Mouse (Mus musculus) ES-Bruce4 (cell line): ENCODE results near the gene Limd1. TPM values are rescaled to one million over a fixed set of nuclear protein-coding genes. Genes with fewer than 3 reads are reported as not detected.

ENCODE experiments used
- H3K27ac ChIP-seq: 2 replicates; pipeline ENCODE4 v1.5.1; 2012; ENCODE audit warnings: low read length, inconsistent platforms; ENCODE audit not compliant: insufficient read depth
- H3K27me3 ChIP-seq: 2 replicates; pipeline ENCODE4 v1.6.1; 2012; ENCODE audit warnings: mild to moderate bottlenecking, low read length, inconsistent platforms; ENCODE audit not compliant: control insufficient read depth, poor library complexity, insufficient read depth, severe bottlenecking
- H3K36me3 ChIP-seq: 2 replicates; pipeline ENCODE4 v1.6.1; 2012; ENCODE audit warnings: inconsistent platforms, mild to moderate bottlenecking, low read length, moderate library complexity; ENCODE audit not compliant: control insufficient read depth, poor library complexity, insufficient read depth, severe bottlenecking
- H3K4me1 ChIP-seq: one replicate; pipeline ENCODE4 v1.8.1; 2011; ENCODE audit warnings: low read length; ENCODE audit not compliant: control insufficient read depth, insufficient read depth
- H3K4me3 ChIP-seq: 2 replicates; pipeline ENCODE4 v1.5.1; 2011; ENCODE audit warnings: low read depth, mild to moderate bottlenecking, low read length
- H3K9ac ChIP-seq: 2 replicates; pipeline ENCODE4 v1.6.1; 2012; ENCODE audit warnings: low read depth, mild to moderate bottlenecking, inconsistent platforms; ENCODE audit not compliant: poor library complexity, severe bottlenecking
- H3K9me3 ChIP-seq: replicated peaks from 2 replicates; pipeline ENCODE4 v1.6.1; 2012; ENCODE audit warnings: mild to moderate bottlenecking, low read length, inconsistent platforms; ENCODE audit not compliant: control insufficient read depth, poor library complexity, insufficient read depth, severe bottlenecking
- CTCF ChIP-seq: IDR thresholded peaks from one replicate; pipeline ENCODE4 v1.8.1; 2011; ENCODE audit warnings: low read depth, low read length
- EP300 ChIP-seq: IDR thresholded peaks from 2 replicates; pipeline ENCODE4 v1.6.1; 2011; ENCODE audit warnings: low read depth, low read length; ENCODE audit not compliant: insufficient read depth
- POLR2A ChIP-seq: IDR thresholded peaks from one replicate; pipeline ENCODE4 v1.8.1; 2011; ENCODE audit warnings: low read length; ENCODE audit not compliant: insufficient read depth
- polyA plus RNA-seq: library from polyadenylated mRNA; stranded (reverse); fragments of >200 nt; gene quantifications from 2 replicates; pipeline ENCODE4 v1.2.4, GENCODE M21; 2011; ENCODE audit warnings: low read depth; ENCODE audit not compliant: missing spikeins, insufficient read depth, insufficient read length

Gene Limd1
- polyA plus RNA-seq, 1 experiment, result 23.3 TPM

DNA sequence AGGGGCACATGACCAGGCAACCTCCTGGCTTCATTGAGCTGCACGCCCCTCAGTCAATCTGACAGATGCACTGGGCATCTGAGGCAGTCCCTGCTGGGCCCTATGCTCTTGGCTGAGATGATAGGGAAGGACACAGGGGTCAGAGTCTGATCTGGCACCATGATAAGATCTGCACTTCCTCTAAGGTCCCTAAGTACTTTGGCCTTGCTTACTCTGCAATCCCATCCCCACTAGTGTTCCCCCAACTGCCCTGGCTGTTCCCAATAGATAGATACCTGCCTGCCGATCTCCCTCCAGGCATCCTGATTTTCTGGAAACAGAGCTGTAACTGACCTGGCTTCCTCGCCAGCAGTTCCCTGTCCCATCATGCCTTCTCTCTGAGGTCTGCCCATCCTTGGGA, 8.1 kb downstream of the Limd1 start:
- Histone ChIP-seq H3K9ac (no peak overlapping the region), H3K36me3 (no peaks in the 10 kb centered on the region), H3K4me3 (no peak overlapping the region), H3K27ac (no peak overlapping the region), H3K4me1 (no peaks in the 10 kb centered on the region), H3K27me3 (no peaks in the 10 kb centered on the region), H3K9me3 (no peaks in the 10 kb centered on the region)
- no peak for TF ChIP-seq CTCF
- no peak for TF ChIP-seq POLR2A

DNA sequence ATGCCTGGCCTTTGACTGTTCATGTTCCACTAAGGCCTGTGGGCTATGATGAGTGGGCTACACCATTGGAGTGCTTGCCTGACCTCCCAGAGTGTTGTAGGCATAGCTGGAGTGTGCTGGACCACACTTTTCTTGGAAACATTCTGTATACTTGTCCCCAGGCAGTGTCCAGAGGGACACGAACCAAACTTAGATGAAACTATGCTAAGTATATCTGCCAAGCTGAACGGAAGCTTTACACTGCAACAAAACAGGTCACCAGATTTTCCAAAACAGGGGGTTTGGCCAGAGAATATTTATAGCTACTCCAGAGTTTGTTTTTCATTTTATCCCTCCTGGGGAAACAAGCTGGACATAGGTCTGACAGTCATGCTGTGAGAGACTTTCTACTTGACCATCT, 10.6 kb downstream of the Limd1 start:
- H3K4me3 ChIP-seq, result no peak overlapping the region
- H3K9ac ChIP-seq, result no peak overlapping the region
- H3K36me3 ChIP-seq, result no peaks in the 10 kb centered on the region
- H3K27ac ChIP-seq, result no peak overlapping the region
- H3K4me1 ChIP-seq, result no peaks in the 10 kb centered on the region
- no peaks in the 10 kb centered on the region for H3K9me3 ChIP-seq
- TF ChIP-seq CTCF (no peak), EP300 (no peak), POLR2A (no peak)
- H3K27me3 ChIP-seq, result no peaks in the 10 kb centered on the region

DNA sequence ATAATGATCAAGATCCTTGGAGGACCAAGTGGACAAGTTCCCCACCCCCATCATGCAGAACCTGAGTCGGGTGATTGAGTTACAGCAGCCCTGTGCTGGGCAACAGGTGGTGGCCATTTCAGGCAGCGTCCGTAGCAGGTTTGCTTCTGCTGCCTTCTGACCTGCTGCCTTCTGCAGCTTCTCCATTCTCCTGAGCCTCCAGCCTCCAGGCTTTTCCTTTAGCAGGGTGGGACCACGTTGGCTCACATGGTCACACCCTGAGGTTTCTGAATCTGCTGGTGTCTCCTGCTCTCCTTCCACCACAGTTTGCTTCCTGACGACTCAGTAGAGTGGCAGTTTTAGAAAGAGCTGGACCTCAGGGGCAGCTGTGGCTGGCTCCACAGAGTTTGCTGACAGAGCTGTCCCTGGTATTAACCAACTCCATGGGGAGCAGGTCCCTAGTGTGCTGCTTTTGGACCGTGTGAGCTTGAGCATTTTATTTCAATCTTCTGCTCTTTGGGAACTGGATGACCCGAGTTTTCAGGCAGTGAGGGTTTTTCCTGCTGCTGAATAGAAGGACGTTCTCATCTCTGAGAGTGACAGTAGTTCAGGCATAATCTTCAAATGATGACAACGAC, 11.3 kb downstream of the Limd1 start:
- Histone ChIP-seq H3K27ac (no peak overlapping the region), H3K36me3 (no peaks in the 10 kb centered on the region), H3K9me3 (no peaks in the 10 kb centered on the region), H3K9ac (no peak overlapping the region), H3K4me3 (no peak overlapping the region), H3K4me1 (no peaks in the 10 kb centered on the region), H3K27me3 (no peaks in the 10 kb centered on the region)
- TF ChIP-seq POLR2A (no peak), EP300 (no peak), CTCF (no peak)

DNA sequence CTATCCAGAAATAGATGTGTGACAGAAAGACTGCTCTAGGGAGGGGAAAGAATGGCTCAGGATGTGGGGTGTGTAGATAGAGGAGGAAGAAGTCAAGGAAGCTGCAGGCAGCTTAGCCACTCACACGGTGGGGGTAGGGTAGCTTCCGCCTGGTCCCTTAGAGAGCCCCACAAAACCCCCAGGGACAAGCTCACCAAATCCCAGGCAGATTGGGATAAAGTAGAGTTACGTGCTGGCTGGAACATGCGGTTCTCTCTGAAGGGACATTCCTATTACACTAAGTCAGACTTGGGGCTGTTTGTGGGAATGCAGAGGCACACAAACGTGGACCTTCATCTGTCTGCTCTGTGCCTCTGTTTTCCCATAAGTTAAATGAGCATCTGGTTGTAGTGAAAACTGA, 12.4 kb downstream of the Limd1 start:
- Histone ChIP-seq H3K4me1 (no peaks in the 10 kb centered on the region), H3K4me3 (no peak overlapping the region), H3K27ac (no peak overlapping the region), H3K36me3 (no peaks in the 10 kb centered on the region), H3K9ac (no peak overlapping the region), H3K9me3 (no peaks in the 10 kb centered on the region), H3K27me3 (no peaks in the 10 kb centered on the region)
- no peak for TF ChIP-seq CTCF
- TF ChIP-seq EP300, result no peak
- TF ChIP-seq POLR2A, result no peak

DNA sequence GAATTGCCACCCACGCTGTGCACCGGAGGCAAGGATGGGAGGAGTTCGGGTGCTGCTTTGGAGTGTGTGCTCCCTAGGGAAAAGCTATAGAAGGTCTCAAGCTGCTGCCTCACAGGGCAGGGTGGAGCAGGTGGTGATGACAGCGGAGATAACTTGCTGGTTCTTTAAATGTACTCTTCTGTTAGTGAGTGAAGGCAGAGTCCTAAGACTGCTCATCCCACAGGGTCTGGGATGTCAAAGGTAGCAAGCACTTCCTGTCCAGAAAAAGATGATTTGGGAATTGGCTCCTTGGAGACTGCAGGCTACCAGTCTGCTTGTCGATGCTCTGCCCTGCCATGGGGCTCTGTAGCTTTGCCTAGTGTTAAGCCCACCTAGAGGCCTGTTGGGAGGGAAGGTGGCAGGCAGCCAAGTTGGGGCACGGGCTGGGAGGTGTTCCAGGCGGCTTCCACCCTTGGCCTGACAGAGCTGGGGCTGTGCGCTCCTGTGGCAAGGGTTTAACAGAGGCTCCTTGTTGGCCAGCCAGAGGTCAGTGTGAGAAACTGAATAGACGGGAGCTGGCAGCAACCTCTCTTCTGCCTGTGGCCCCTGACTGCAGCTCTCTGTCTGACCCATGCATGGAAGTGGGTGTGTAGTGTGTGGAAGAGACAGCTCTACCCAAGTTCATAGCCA, 13.5 kb downstream of the Limd1 start:
- H3K27ac ChIP-seq, result no peak overlapping the region
- H3K9ac ChIP-seq, result no peak overlapping the region
- no peaks in the 10 kb centered on the region for H3K4me1 ChIP-seq
- TF ChIP-seq CTCF (no peak), POLR2A (no peak), EP300 (no peak)
- H3K4me3 ChIP-seq, result no peak overlapping the region
- no peaks in the 10 kb centered on the region for H3K27me3 ChIP-seq
- H3K36me3 ChIP-seq, result no peaks in the 10 kb centered on the region
- H3K9me3 ChIP-seq, result no peaks in the 10 kb centered on the region

DNA sequence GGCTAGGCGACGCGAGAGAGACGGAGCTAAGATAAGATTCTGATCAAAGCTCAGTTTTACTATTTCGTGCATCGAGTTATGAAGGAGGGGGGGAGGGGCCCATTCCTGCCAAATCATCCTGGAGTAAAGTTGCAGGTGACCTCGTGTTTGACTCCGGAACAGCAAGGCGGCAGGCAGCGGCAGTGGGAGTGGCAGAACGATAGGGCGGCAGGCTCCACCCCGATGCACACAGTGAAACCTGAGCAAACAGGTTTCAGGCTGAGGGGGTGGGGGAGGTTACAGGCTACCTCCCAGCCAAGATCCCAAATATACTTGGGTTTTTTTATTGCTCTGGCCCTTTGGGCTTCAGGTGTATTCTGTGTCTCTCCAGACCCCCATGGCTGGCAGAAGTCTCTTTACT, 18.2 kb downstream of the Limd1 start:
- no peaks in the 10 kb centered on the region for H3K27me3 ChIP-seq
- H3K9me3 ChIP-seq, result no peaks in the 10 kb centered on the region
- H3K27ac ChIP-seq, result no peak overlapping the region
- H3K9ac ChIP-seq, result 0 out of 2 replicates have a peak overlapping the region, but pooled peaks have one; percentile 40
- peak overlapping the region; percentile 63 for H3K4me3 ChIP-seq
- TF ChIP-seq POLR2A (no peak), EP300 (peak; percentile 77; the same call in 1 of the 2 replicates), CTCF (no peak)
- no peaks in the 10 kb centered on the region for H3K36me3 ChIP-seq
- peaks cover 3% of the 10 kb centered on the region for H3K4me1 ChIP-seq
